Comparison of ENCODE assay signal across 9 mouse cellular contexts in genomic region chr8:126614062-126614739, GRCm38 (mm10). TPM values are rescaled to one million over a fixed set of nuclear protein-coding genes. Genes with fewer than 3 reads are reported as not detected.
DNase-seq lines count a peak whose midpoint lies in the region; ATAC-seq and TF ChIP-seq lines count a peak whose summit lies in the region.
"Had no signal": no experiment of that assay in that cellular context is flagged by ENCODE, and none has a peak within 500 bp of the region (broad histone marks: within the 10 kb centered on the region; RNA-seq: fewer than 3 reads in every experiment).

No protein-coding gene starts in this region.

- no peaks in the 10 kb centered on the region for H3K36me3 ChIP-seq in embryonic facial prominence, embryonic 14.5 days (ENCODE audit: control insufficient read depth, insufficient read depth, low read length)
- H3K36me3 ChIP-seq in liver, embryonic 14.5 days (replicated peaks; ENCODE audit: control insufficient read depth, insufficient read depth, low read depth): no peaks in the 10 kb centered on the region
- H3K36me3 ChIP-seq: neural tube, embryonic 13.5 days had no signal

- ATAC-seq in embryonic facial prominence, embryonic 14.5 days (ENCODE audit: low read depth): peak; percentile 35; the same call in 1 of the 2 replicates
- peak; percentile 61 for ATAC-seq in inflammation-experienced regulatory T-cells, adult 6 months
- peak; percentile 68 for ATAC-seq in liver, embryonic 14.5 days (ENCODE audit: insufficient read depth)
- ATAC-seq in erythroblast, adult 5-6 weeks (replicated peaks; ENCODE audit: low FRiP score, poor library complexity, severe bottlenecking): no peak

- no peak overlapping the region for H3K9ac ChIP-seq in embryonic facial prominence, embryonic 14.5 days (ENCODE audit: low read depth, low read length)
- H3K9ac ChIP-seq in liver, embryonic 14.5 days (replicated peaks): no peak overlapping the region
- H3K9ac ChIP-seq: neural tube, embryonic 13.5 days had no signal

- TF ChIP-seq CTCF in liver, embryonic 14.5 days (IDR thresholded peaks at IDR 0.05; ENCODE audit: low read depth): no peak

- peaks cover 21% of the 10 kb centered on the region for H3K4me1 ChIP-seq in embryonic facial prominence, embryonic 14.5 days (ENCODE audit: control insufficient read depth, insufficient read depth, low read length)
- peaks cover 0 to 40% of the 10 kb centered on the region in 2 experiments for H3K4me1 ChIP-seq in liver, embryonic 14.5 days (replicated peaks; ENCODE audit: control insufficient read depth in 2 of 2, insufficient read depth in 2 of 2, low read length in 1 of 2)
- H3K4me1 ChIP-seq: neural tube, embryonic 13.5 days had no signal

- TF ChIP-seq EP300 in liver, embryonic 14.5 days (IDR thresholded peaks at IDR 0.05; ENCODE audit: low read depth): no peak

- peak; percentile 91 for DNase-seq in NIH3T3 (ENCODE audit: low read depth)
- DNase-seq in embryonic facial prominence, embryonic 14.5 days (ENCODE audit: low spot score): no peak
- no peak for DNase-seq in liver, embryonic 14.5 days (ENCODE audit: low read depth in 3 of 3, low spot score in 3 of 3)
- peak; percentile 68 for DNase-seq in thymus, postnatal 0 days (ENCODE audit: low spot score)
- DNase-seq in left cerebral cortex, adult 11 months (ENCODE audit: low spot score): no peak
- no peak for DNase-seq in cerebellum, postnatal 14 days

- H3K27me3 ChIP-seq in embryonic facial prominence, embryonic 14.5 days (replicated peaks; ENCODE audit: control insufficient read depth, insufficient read depth, low read length): no peaks in the 10 kb centered on the region
- H3K27me3 ChIP-seq in liver, embryonic 14.5 days (ENCODE audit: control insufficient read depth, insufficient read depth, low read length): no peaks in the 10 kb centered on the region
- H3K27me3 ChIP-seq: neural tube, embryonic 13.5 days had no signal

- H3K4me2 ChIP-seq in embryonic facial prominence, embryonic 14.5 days (ENCODE audit: low read depth, low read length): no peak overlapping the region
- H3K4me2 ChIP-seq in liver, embryonic 14.5 days (ENCODE audit: low read depth): no peak overlapping the region
- H3K4me2 ChIP-seq: neural tube, embryonic 13.5 days had no signal

- H3K9me3 ChIP-seq in embryonic facial prominence, embryonic 14.5 days (ENCODE audit: control insufficient read depth, low read length): no peaks in the 10 kb centered on the region
- no peaks in the 10 kb centered on the region for H3K9me3 ChIP-seq in liver, embryonic 14.5 days (ENCODE audit: control insufficient read depth, low read length)
- H3K9me3 ChIP-seq: neural tube, embryonic 13.5 days had no signal

- no peak overlapping the region for H3K4me3 ChIP-seq in embryonic facial prominence, embryonic 14.5 days (ENCODE audit: low read depth, low read length)
- H3K4me3 ChIP-seq in liver, embryonic 14.5 days (ENCODE audit: insufficient read depth in 1 of 2, low read depth in 2 of 2, low read length in 2 of 2): no peak overlapping the region
- H3K4me3 ChIP-seq: neural tube, embryonic 13.5 days had no signal

- no peak overlapping the region for H3K27ac ChIP-seq in embryonic facial prominence, embryonic 14.5 days (replicated peaks; ENCODE audit: low read depth, low read length)
- H3K27ac ChIP-seq in liver, embryonic 14.5 days: peak overlapping the region; percentile 46
- H3K27ac ChIP-seq: neural tube, embryonic 13.5 days had no signal

- 75% methylated on average over 8 of the region's 8 CpGs for WGBS in embryonic facial prominence, embryonic 14.5 days
- 53% methylated on average over 8 of the region's 8 CpGs for WGBS in liver, embryonic 14.5 days (ENCODE audit: insufficient replicate concordance)

RNA-seq across cellular contexts. Expression of gene Irf2bp2, which starts 20.4 kb away (rescaled TPM):
- polyA plus RNA-seq in embryonic facial prominence, embryonic 14.5 days (2014; fragmentation: Nextera tagmentation; extraction: Ambion mirVana): 10.6 and 10.7 TPM in 2 replicates
- 10 to 100 TPM; 16.7 to 25.3 (median 24.5) TPM for polyA plus RNA-seq in inflammation-experienced regulatory T-cells, adult 6 months (2017; shearing (Covaris generic))
- polyA plus RNA-seq in liver, embryonic 14.5 days (2012; rRNA removed): 10.9 and 11.5 TPM in 2 replicates
- polyA plus RNA-seq in liver, embryonic 14.5 days (2014; fragmentation: Nextera tagmentation; extraction: Ambion mirVana): 2.8 and 3.2 TPM in 2 replicates
- polyA plus RNA-seq in thymus, postnatal 0 days (2015; fragmentation: Nextera tagmentation; extraction: Ambion mirVana): 14.9 and 20.3 TPM in 2 replicates
- 21.3 and 34.7 TPM in 2 replicates for total RNA-seq in erythroblast, adult 5-6 weeks (2015; ENCODE audit: low replicate concordance)
- 19.5 and 25.1 TPM in 2 replicates for total RNA-seq in erythroblast, adult 5-6 weeks (2017; ENCODE audit: low replicate concordance)

Comparison
In these comparisons a context has a peak if more than half of its experiments do, and no peak if none do; other contexts are left out.
1. DNase-seq: peak in NIH3T3 (single experiment) and thymus, postnatal 0 days (single experiment); none in embryonic facial prominence, embryonic 14.5 days (single experiment), liver, embryonic 14.5 days (0 of 3), left cerebral cortex, adult 11 months (single experiment) and cerebellum, postnatal 14 days (0 of 2).